Mouse (Mus musculus): ENCODE results near the gene Klhl22. TPM values are rescaled to one million over a fixed set of nuclear protein-coding genes. Genes with fewer than 3 reads are reported as not detected.

Klhl22 gene
- polyA plus RNA-seq, 1 experiment from 2014 or later: 13.0 TPM

DNA sequence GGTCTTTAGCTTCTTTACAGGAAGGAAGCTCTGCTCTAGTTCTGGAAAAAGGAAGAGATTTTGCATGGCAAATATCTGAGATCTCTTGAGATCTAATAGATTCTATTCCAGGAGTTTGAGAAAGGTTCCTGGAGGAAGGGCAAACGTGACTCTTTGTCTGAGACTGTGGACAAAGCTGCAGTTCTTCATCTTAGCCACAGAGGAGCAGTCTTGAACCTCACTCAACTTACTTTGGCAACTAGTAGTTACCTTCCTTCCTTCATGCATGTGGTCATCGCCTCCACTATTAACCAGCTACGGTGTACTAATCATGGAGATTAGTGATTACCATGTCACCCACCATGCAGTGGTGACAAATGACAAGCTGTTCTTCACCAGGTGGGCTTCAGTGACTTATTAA lies 25.9 kb downstream of the Klhl22 start:
- Histone ChIP-seq H3K9me3 (replicated peaks) (no peaks in the 10 kb centered on the region), H3K4me2 (no peak overlapping the region), H3K36me3 (replicated peaks) (peaks cover 37% of the 10 kb centered on the region), H3K4me1 (replicated peaks) (no peaks in the 10 kb centered on the region), H3K27me3 (no peaks in the 10 kb centered on the region), H3K27ac (replicated peaks) (no peak overlapping the region), H3K4me3 (replicated peaks) (no peak overlapping the region), H3K9ac (no peak overlapping the region)
- no peak for ATAC-seq (ENCODE audit: insufficient read depth)
- WGBS (ENCODE audit: insufficient replicate concordance): 54% methylated on average over 3 of the region's 3 CpGs

DNA sequence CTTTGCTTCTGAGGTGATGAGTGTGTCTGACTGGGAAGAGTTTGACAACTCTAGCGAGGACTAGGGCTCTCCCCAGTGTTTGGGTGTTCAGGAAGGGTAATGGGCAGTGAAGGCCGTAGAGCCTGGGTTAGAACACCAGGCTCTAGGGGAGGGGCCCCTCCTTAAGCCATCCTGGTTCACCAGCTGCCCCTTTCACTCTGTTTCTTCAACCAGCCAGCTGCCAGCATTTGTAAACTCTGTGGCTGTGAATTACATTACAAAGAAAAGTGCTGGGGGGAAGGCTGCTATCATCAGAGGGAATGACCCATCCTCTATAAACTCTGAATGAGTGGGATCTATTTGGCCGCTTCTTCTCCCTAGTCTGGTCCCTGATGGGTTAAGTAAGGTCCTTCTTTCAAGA lies 33.3 kb downstream of the Klhl22 start:
- Histone ChIP-seq H3K27me3 (peaks cover 41% of the 10 kb centered on the region), H3K36me3 (replicated peaks) (peaks cover 39% of the 10 kb centered on the region), H3K4me2 (no peak overlapping the region), H3K9ac (no peak overlapping the region), H3K4me3 (replicated peaks) (no peak overlapping the region), H3K9me3 (replicated peaks) (no peaks in the 10 kb centered on the region), H3K4me1 (replicated peaks) (peaks cover 10% of the 10 kb centered on the region; the same call in 1 of the 2 replicates), H3K27ac (replicated peaks) (no peak overlapping the region)
- WGBS (ENCODE audit: insufficient replicate concordance): 59% methylated on average over 3 of the region's 3 CpGs
- no peak for ATAC-seq (ENCODE audit: insufficient read depth)

GRCm38 (mm10) chr16:17794047-17794446 lies 34.6 kb downstream of the Klhl22 start:
- no peak for ATAC-seq (ENCODE audit: insufficient read depth)
- Histone ChIP-seq H3K9ac (no peak overlapping the region), H3K27ac (replicated peaks) (no peak overlapping the region), H3K4me2 (no peak overlapping the region), H3K27me3 (peaks cover 54% of the 10 kb centered on the region), H3K36me3 (replicated peaks) (peaks cover 33% of the 10 kb centered on the region), H3K4me1 (replicated peaks) (peaks cover 17% of the 10 kb centered on the region), H3K4me3 (replicated peaks) (no peak overlapping the region), H3K9me3 (replicated peaks) (no peaks in the 10 kb centered on the region)
- 62% methylated on average over 4 of the region's 4 CpGs for WGBS (ENCODE audit: insufficient replicate concordance)

DNA sequence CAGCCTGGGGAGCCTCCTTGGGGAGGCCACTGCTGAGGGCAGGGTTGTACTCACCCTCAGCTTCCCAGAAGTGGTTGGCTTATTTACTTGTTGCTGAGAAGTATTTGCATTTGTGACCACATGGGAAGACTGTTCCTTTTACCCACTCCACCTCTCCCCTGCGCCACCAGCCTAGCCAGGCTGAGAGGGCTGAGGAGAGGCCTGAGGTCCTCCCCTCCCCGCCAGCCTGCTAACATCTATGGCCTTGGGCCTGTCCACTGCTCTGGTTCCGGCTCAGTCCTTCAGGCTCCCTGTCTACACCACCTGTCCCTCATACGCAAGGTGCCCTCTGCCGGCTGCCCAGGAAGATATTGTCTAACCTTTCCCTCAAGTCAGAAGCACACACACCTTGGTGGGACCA lies 36.2 kb downstream of the Klhl22 start:
- Histone ChIP-seq H3K4me1 (replicated peaks) (peaks cover 17% of the 10 kb centered on the region), H3K4me3 (replicated peaks) (no peak overlapping the region), H3K9ac (no peak overlapping the region), H3K27me3 (peaks cover 70% of the 10 kb centered on the region), H3K9me3 (replicated peaks) (no peaks in the 10 kb centered on the region), H3K4me2 (no peak overlapping the region), H3K27ac (replicated peaks) (no peak overlapping the region), H3K36me3 (replicated peaks) (peaks cover 21% of the 10 kb centered on the region; the same call in 1 of the 2 replicates)
- 45% methylated on average over 5 of the region's 5 CpGs for WGBS (ENCODE audit: insufficient replicate concordance)
- ATAC-seq (ENCODE audit: insufficient read depth): no peak

- Histone ChIP-seq H3K4me2 (peak overlapping the region; percentile 66), H3K27ac (replicated peaks) (no peak overlapping the region), H3K9me3 (replicated peaks) (no peaks in the 10 kb centered on the region), H3K4me3 (replicated peaks) (peak overlapping the region; percentile 43), H3K36me3 (replicated peaks) (peaks cover 13% of the 10 kb centered on the region; the same call in 1 of the 2 replicates), H3K4me1 (replicated peaks) (peaks cover 17% of the 10 kb centered on the region), H3K9ac (no peak overlapping the region), H3K27me3 (peaks cover 79% of the 10 kb centered on the region)
- ATAC-seq (ENCODE audit: insufficient read depth): no peak
These were observed 37.1 kb downstream of the Klhl22 start for GRCm38 (mm10) chr16:17796519-17796918.

- H3K36me3 ChIP-seq (replicated peaks): 0 out of 2 replicates have a peak, but pooled peaks cover 6% of the 10 kb centered on the region
- no peaks in the 10 kb centered on the region for H3K9me3 ChIP-seq (replicated peaks)
- peak within 1 kb of the TSS; percentile 66 for H3K4me2 ChIP-seq
- no peak for ATAC-seq (ENCODE audit: insufficient read depth)
- 2% methylated on average over 77 of the region's 81 CpGs for WGBS (ENCODE audit: insufficient replicate concordance)
- peak within 1 kb of the TSS; percentile 23; the same call in 1 of the 2 replicates for H3K9ac ChIP-seq
- no peak within 1 kb of the TSS; the same call in 1 of the 2 replicates for H3K27ac ChIP-seq (replicated peaks)
- peaks cover 18% of the 10 kb centered on the region for H3K4me1 ChIP-seq (replicated peaks)
- peak within 1 kb of the TSS; percentile 43 for H3K4me3 ChIP-seq (replicated peaks)
- H3K27me3 ChIP-seq: peaks cover 86% of the 10 kb centered on the region
These were observed 37.8 kb downstream of the Klhl22 start, which contains the start of gene Scarf2 for GRCm38 (mm10) chr16:17796971-17797811. Gene Scarf2, plus strand, starts transcription at chr16:17797282.

DNA sequence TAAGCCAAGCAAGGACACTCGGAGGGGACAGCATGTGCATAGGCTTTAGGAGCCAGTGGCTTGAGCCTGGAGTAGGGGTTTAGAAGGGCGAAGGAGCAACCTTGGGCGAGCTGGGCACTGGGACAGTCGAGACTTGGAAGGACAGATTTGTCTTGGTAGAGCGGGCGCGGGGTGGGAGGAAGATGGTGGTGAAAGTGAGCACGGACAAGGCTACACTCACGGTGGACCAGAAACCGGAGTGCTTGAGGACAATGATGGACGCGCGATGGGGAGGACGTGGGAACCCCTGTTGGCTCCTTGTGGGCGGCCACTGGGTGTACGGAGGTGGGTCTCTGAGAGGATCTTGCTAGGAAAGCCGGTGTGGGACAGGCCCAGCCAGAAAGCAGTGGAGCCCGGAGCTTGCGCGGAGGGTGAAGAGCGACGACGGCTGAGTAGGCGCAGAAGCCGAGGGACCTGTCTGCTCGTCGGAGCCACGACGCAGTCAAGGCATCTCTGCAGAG lies 38.4 kb downstream of the Klhl22 start:
- H3K9me3 ChIP-seq (replicated peaks): no peaks in the 10 kb centered on the region
- no peak overlapping the region for H3K9ac ChIP-seq
- H3K27me3 ChIP-seq: peaks cover 93% of the 10 kb centered on the region
- H3K4me2 ChIP-seq: peak overlapping the region; percentile 66
- H3K36me3 ChIP-seq (replicated peaks): no peaks in the 10 kb centered on the region
- peak overlapping the region; percentile 43 for H3K4me3 ChIP-seq (replicated peaks)
- 6% methylated on average over 29 of the region's 29 CpGs for WGBS (ENCODE audit: insufficient replicate concordance)
- H3K4me1 ChIP-seq (replicated peaks): peaks cover 25% of the 10 kb centered on the region
- no peak overlapping the region; the same call in 1 of the 2 replicates for H3K27ac ChIP-seq (replicated peaks)
- no peak for ATAC-seq (ENCODE audit: insufficient read depth)

- WGBS (ENCODE audit: insufficient replicate concordance): 4% methylated on average over 43 of the region's 45 CpGs
- no peak for ATAC-seq (ENCODE audit: insufficient read depth)
- Histone ChIP-seq H3K27ac (replicated peaks) (no peak overlapping the region), H3K4me2 (peak overlapping the region; percentile 66), H3K36me3 (replicated peaks) (no peaks in the 10 kb centered on the region), H3K4me1 (replicated peaks) (peaks cover 32% of the 10 kb centered on the region), H3K4me3 (replicated peaks) (peak overlapping the region; percentile 43), H3K9me3 (replicated peaks) (no peaks in the 10 kb centered on the region), H3K9ac (no peak overlapping the region), H3K27me3 (peaks cover 100% of the 10 kb centered on the region)
These were observed 39.1 kb downstream of the Klhl22 start for GRCm38 (mm10) chr16:17798321-17799180.

DNA sequence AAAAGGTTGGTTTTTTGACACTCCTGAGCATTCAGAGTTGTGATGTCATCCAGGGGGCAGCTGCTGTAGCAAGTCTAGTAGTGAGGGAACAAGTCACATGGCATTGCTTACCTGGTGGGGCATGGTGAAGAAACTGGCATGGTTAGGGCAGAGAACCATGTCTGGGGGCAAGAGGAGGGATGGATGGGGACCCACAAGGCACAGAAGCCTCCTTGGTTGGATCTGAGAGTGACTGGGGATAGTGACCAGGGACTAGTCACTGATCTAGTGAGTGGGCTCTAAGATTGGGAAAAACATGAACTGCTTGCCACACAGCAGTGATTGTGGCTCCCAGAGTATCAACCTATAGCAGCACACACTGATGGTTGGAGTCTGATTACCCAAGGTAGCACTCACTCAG lies 40.2 kb downstream of the Klhl22 start:
- peaks cover 100% of the 10 kb centered on the region for H3K27me3 ChIP-seq
- no peak overlapping the region for H3K4me3 ChIP-seq (replicated peaks)
- H3K27ac ChIP-seq (replicated peaks): no peak overlapping the region
- H3K9me3 ChIP-seq (replicated peaks): no peaks in the 10 kb centered on the region
- no peak for ATAC-seq (ENCODE audit: insufficient read depth)
- H3K4me2 ChIP-seq: no peak overlapping the region
- peaks cover 41% of the 10 kb centered on the region for H3K4me1 ChIP-seq (replicated peaks)
- H3K36me3 ChIP-seq (replicated peaks): no peaks in the 10 kb centered on the region
- no peak overlapping the region for H3K9ac ChIP-seq

GRCm38 (mm10) chr16:17801777-17802455 lies 42.5 kb downstream of the Klhl22 start:
- ATAC-seq (ENCODE audit: insufficient read depth): no peak
- peaks cover 48% of the 10 kb centered on the region for H3K4me1 ChIP-seq (replicated peaks)
- H3K9me3 ChIP-seq (replicated peaks): no peaks in the 10 kb centered on the region
- no peaks in the 10 kb centered on the region for H3K36me3 ChIP-seq (replicated peaks)
- no peak overlapping the region for H3K4me2 ChIP-seq
- WGBS (ENCODE audit: insufficient replicate concordance): 10% methylated on average over 7 of the region's 7 CpGs
- H3K4me3 ChIP-seq (replicated peaks): no peak overlapping the region
- no peak overlapping the region for H3K9ac ChIP-seq
- H3K27me3 ChIP-seq: peaks cover 100% of the 10 kb centered on the region
- H3K27ac ChIP-seq (replicated peaks): no peak overlapping the region
